Mouse (Mus musculus) stomach, postnatal 0 days (tissue): ENCODE data around the gene Gm10295.

Experiments
- CTCF ChIP-seq: IDR thresholded peaks from 2 replicates; pipeline ENCODE4 v1.5.1; 2016; ENCODE audit warnings: antibody characterized with exemption, low read depth, mild to moderate bottlenecking, moderate library complexity
- EP300 ChIP-seq: optimal IDR thresholded peaks from 2 replicates; pipeline ENCODE3; 2016; ENCODE audit warnings: antibody characterized with exemption

- no peak for TF ChIP-seq EP300
- TF ChIP-seq CTCF, result no peak
These were observed 26.7 kb upstream of the Gm10295 start for GRCm38 (mm10) chr7:71377983-71378382.
